Mouse (Mus musculus): Measurements from ENCODE around the gene Cnnm4. TPM values are rescaled to one million over a fixed set of nuclear protein-coding genes. Genes with fewer than 3 reads are reported as not detected.

The Cnnm4 gene
- total RNA-seq, 2 experiments from 2014 or later, result 12.7 to 13.7 TPM

- no peak for DNase-seq (ENCODE audit: extremely low spot score in 1 of 2, low spot score in 2 of 2)
- intact Hi-C loops (cut with DNase I), result no loop called here
Measured at GRCm38 (mm10) chr1:36467446-36467845, 4.0 kb upstream of the Cnnm4 start.

DNA sequence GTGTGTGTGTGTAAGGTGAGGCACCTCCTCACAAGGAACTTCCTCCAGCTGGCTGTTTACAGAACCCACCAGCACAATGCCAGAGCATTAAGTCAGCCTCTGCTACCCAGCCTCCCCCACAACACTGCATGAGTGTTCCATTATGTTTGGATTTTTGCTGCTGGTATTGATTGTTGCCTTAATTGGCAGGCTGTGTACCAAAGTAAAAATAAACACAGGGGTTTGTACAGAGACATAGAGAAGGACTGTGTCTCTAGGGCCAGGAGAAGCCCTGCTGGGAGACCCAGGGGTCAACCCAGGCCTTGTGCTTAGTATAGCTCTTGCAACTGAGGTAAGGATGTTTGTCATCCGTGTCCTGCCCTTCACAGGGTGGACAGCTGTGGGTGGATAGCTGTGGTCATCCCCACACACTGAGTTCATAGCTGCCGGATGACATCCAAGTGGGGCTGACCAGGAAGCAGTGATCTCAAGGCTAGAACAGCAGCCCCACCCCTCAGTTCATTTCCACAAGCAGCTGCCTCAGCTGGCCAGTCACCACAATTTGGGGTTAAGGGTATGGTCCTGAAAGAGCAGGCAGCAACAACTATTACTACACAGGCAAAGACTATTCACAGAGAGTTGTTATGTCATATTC lies 1.5 kb upstream of the Cnnm4 start:
- DNase-seq (ENCODE audit: extremely low spot score in 1 of 2, low spot score in 2 of 2), result no peak
- intact Hi-C loops (cut with DNase I), result loop anchor here (5.0 to 10.0 kb wide), 2 partner anchors 38 to 105 kb away; partner anchors contain the start of gene Kansl3

DNA sequence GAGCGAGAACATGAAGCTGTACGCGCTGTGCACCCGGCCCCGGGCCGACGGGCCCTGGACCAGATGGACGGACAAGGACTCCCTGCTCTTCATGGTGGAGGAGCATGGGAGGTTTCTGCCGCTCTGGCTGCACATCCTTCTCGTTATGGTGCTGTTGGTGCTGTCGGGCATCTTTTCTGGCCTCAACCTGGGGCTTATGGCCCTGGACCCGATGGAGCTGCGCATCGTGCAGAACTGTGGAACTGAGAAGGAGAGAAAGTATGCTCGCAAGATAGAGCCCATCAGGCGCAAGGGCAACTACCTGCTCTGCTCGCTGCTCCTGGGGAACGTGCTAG lies 653 bp downstream of the Cnnm4 start:
- DNase-seq (ENCODE audit: extremely low spot score in 1 of 2, low spot score in 2 of 2), result no peak
- intact Hi-C loops (cut with DNase I), result loop anchor here (5.0 to 10.0 kb wide), 2 partner anchors 40 to 107 kb away; partner anchors contain the start of gene Kansl3

DNA sequence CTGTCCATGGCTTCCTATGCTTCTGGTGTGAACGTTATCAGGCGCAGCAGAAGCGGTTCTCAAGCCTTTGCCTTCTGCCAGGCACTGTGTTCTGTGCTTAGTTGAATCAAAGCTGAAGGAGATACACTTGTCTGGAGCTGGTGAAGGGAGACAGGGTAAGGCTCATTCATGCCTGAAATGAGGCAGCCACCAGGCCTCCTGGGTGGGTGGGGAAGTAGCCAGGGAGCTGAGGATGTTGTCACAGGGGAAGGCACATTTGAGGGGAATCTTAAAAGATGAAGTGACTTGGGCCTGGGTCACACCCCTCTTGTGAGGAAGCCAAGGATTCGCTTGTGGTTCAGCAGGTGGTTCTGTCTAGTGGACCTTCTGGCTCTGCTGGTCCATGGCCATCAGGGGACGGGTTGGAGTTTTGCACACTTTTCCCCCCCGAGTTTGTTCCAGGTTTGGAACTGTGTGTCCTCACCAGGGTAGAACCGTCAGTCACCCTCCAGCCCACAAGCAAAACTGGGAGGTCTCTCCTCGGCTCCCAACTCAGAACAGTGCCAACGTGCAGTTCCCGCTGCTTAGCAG lies 1.9 kb downstream of the Cnnm4 start:
- no peak for DNase-seq (ENCODE audit: extremely low spot score in 1 of 2, low spot score in 2 of 2)
- intact Hi-C loops (cut with DNase I), result loop anchor here (5.0 to 10.0 kb wide), 2 partner anchors 41 to 108 kb away; partner anchors contain the start of gene Kansl3

DNA sequence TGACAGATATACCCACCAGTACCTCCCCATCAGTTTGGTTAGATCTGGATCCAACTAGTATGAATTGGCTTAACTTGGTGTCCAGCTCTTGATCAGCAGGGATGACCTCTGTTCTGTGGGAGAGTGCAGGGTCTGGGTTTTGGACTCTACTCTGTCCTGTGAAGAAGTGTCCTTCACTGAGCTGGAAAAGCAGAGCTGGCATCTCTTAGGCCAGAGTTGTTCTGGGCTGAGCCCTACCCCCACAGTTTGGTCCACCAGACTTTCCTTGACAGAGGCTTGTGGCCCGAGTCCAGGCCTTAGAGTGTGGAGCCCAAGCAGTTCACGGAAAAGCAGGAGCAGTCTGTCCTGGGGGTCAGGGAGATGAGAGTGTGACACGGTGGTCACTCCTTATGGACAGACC lies 3.2 kb downstream of the Cnnm4 start:
- intact Hi-C loops (cut with DNase I), result loop anchor here (5.0 to 10.0 kb wide), 2 partner anchors 42 to 110 kb away; partner anchors contain the start of gene Kansl3
- no peak for DNase-seq (ENCODE audit: extremely low spot score in 1 of 2, low spot score in 2 of 2)

- DNase-seq (ENCODE audit: extremely low spot score in 1 of 2, low spot score in 2 of 2), result no peak
- intact Hi-C loops (cut with DNase I), result loop anchor here (10.0 kb wide), 1 partner anchor 111 kb away; the partner anchor contains the start of gene Kansl3
Measured at GRCm38 (mm10) chr1:36475480-36476110, 4.2 kb downstream of the Cnnm4 start.

GRCm38 (mm10) chr1:36476426-36476825 lies 5.0 kb downstream of the Cnnm4 start:
- intact Hi-C loops (cut with DNase I), result loop anchor here (10.0 kb wide), 1 partner anchor 112 kb away; the partner anchor contains the start of gene Kansl3

GRCm38 (mm10) chr1:36478343-36478795 lies 6.9 kb downstream of the Cnnm4 start:
- intact Hi-C loops (cut with DNase I), result loop anchor here (10.0 kb wide), 1 partner anchor 114 kb away; the partner anchor contains the start of gene Kansl3
- no peak for DNase-seq (ENCODE audit: extremely low spot score in 1 of 2, low spot score in 2 of 2)

More at GRCm38 (mm10) chr1:36476426-36476825, 5.0 kb downstream of the Cnnm4 start:
- no peak for DNase-seq (ENCODE audit: extremely low spot score in 1 of 2, low spot score in 2 of 2)

DNA sequence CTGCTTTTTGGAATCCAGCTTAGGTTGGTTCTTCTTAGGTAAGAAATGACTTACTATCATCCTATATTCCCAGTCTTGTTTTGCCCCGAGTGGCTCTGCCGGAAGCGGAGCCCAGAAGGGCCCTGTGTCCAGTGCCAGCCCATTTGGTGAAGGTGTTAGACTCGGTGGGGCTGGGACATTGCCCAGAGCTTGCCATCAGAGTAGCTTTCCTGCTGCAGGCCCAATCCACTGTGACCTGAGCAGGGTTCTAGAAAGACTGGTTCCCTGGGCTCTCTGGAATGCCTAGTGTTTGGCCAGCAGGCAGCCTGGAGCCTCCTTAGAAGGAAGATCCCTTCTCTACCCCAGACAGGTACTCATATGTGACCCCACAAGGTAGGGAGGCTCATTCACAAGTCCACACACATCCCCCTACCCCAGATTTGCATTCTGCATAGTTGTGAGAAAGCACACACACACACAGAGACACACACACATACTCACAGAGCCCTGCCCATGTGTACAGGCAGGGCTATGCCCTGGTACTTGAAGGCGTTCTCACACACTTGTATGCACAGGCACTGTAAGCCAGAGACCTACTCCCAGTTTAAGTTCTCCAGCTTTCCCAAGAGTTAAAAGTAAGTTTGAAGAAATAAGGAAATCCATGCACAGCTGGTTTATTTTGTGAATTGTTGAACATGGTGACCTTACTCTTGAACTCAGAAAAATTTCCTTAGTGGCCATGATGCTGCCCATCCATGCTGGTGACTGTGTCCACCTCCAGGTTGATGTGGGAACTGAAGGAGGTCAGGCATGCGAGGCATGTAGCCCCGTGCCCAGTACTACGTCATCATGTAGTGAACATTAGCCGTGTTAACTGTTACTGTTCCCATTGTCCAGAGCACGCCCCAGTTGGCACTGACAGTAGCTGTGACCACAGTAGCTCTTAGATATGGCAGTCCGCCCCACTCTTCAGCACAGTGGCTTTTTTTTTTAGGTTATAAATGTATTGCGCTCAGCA lies 8.8 kb downstream of the Cnnm4 start:
- intact Hi-C loops (cut with DNase I), result loop anchor here (10.0 kb wide), 1 partner anchor 115 kb away; the partner anchor contains the start of gene Kansl3
- DNase-seq (ENCODE audit: extremely low spot score in 1 of 2, low spot score in 2 of 2), result no peak

- intact Hi-C loops (cut with DNase I), result no loop called here
- no peak for DNase-seq (ENCODE audit: extremely low spot score in 1 of 2, low spot score in 2 of 2)
Measured at GRCm38 (mm10) chr1:36483825-36484224, 12.4 kb downstream of the Cnnm4 start.

DNA sequence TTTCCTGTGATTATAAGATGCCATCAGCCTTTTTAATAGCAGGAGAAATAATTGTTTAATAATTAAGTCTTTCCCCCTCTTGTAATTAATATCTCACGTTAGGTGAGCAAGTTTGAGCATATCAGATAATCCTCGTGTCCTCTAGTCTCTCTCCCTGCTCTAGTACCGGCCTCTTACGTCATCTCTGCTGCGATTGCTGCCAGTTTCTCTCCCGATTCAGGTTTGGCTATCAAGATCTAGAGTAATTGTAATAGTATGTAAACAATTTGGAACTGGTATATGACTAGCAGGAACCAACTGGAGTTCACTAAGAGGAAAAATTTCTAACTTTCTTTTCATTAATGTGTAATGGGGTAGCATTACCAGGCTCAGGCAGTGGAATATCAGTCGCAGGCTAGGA lies 13.7 kb downstream of the Cnnm4 start:
- intact Hi-C loops (cut with DNase I), result no loop called here

DNA sequence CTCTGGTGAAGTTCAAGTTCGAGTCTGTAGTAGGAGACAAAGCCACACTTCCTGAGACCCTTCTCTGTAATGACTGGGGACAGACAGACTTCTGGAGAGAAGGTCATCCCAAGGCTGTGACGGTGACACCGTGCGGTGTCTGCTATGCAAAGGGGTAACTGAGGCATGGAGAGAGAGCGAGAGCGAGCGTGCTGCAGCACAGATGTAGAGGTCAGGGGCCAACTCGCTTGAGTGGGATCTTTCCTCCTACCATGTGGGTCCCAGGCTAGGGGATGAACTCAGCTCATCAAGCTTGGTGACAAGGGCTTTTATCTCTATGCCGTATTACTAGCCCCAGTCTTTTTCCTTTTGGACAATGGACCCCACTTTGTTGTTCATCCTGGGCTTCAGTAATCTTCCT lies 15.7 kb downstream of the Cnnm4 start:
- intact Hi-C loops (cut with DNase I), result no loop called here

More for the DNA sequence above, 13.7 kb downstream of the Cnnm4 start:
- DNase-seq (ENCODE audit: extremely low spot score in 1 of 2, low spot score in 2 of 2), result no peak

DNA sequence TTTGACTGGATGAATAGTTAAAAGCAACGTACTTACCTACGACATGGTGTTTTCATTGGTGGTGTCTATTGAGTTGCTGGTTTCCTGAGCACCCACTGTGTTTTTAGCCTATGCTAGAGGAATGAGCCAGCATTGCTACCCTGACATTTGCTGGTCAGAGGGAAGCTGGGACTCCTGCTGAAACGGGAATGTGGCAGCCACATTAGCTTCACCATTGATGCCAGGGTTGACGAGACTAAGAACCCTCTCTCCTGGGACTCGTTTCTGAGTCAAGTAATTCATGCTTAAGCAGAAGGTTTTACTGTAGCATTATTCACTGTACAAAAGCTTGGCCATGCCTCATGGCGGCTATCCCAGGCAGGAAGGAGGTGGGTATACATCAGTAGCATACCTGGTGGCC lies 18.2 kb downstream of the Cnnm4 start:
- intact Hi-C loops (cut with DNase I), result no loop called here

More for the DNA sequence above, 15.7 kb downstream of the Cnnm4 start:
- DNase-seq (ENCODE audit: extremely low spot score in 1 of 2, low spot score in 2 of 2), result no peak

DNA sequence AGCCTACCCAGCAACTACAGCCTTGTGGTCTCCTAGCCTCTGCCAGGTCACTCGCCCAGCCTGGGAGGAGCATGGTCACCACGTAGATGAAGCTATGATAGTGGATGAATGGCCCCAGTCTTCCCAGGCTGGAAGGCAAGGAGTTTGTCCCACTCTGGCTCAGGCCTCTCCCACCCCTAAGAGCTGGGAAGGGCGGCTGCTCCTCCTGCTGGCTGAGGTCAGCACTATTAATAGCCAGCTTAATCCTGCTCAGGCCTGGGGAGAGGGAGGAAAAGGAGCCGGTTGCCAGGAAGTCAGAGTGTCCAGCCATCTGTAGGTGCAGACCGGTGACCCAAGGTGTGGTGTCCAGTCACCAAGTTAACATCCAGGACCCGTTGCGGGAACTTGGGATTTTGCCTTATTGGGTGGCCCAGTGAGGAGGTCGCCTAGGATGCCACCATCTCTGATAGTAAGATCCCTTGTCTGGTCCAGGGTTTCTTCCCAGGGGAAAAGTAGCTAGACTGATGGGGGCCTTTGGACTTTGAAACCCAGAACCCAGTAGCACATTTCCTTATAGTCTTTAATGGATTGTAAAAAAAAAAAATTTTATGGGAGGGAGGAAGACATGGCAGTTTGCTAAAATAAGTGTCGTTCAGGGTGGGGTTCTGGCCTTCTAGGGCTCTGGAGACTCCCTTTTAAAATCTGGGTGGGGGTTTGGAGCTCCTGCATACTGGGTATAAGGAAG lies 21.2 kb downstream of the Cnnm4 start:
- peak in 1 of 2 experiments; percentile 67 for DNase-seq (ENCODE audit: extremely low spot score in 1 of 2, low spot score in 2 of 2)
- intact Hi-C loops (cut with DNase I), result no loop called here

More for the DNA sequence above, 18.2 kb downstream of the Cnnm4 start:
- DNase-seq (ENCODE audit: extremely low spot score in 1 of 2, low spot score in 2 of 2), result no peak

DNA sequence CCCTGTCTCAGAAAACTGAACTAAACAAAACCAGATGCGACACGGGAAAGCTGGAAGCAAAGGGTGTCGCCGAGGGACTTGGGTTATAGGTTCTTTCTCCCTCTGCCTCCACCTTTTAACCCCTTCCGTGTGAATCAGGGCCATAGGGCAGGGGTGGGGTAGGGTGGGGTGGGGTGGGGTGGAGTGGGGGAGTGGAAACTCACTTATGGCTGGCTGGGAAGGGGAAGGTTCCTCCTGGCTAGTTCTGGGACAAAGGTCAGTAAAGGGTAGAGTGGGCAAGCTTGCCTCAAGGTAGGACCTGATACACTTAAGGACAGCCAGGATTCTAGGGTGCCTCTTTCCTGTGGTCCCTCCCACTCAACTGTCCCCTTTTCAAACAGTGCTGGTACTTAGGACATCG lies 21.9 kb downstream of the Cnnm4 start:
- no peak for DNase-seq (ENCODE audit: extremely low spot score in 1 of 2, low spot score in 2 of 2)
- intact Hi-C loops (cut with DNase I), result no loop called here

DNA sequence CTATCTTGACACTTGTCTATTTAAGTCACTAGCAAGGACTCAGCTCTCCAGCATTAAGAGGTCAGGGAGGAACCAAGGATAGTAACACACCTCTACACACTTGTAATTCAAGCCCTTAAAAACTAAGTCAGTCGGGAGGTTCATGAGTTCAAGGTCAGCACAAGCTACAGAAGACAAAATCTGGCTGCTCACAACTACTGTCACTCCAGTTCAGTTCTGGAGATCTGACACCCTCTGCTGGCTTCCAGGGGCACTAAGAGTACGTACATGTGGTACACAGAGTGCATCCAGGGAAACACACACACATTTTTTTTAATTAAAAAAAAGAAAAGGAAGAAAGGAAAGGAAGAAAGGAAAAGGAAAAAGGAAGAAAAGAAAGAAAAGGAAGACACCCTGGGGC lies 25.3 kb downstream of the Cnnm4 start:
- DNase-seq (ENCODE audit: extremely low spot score in 1 of 2, low spot score in 2 of 2), result no peak
- intact Hi-C loops (cut with DNase I), result loop anchor here (5.0 kb wide), 1 partner anchor 169 kb away; no protein-coding TSS in a partner anchor

DNA sequence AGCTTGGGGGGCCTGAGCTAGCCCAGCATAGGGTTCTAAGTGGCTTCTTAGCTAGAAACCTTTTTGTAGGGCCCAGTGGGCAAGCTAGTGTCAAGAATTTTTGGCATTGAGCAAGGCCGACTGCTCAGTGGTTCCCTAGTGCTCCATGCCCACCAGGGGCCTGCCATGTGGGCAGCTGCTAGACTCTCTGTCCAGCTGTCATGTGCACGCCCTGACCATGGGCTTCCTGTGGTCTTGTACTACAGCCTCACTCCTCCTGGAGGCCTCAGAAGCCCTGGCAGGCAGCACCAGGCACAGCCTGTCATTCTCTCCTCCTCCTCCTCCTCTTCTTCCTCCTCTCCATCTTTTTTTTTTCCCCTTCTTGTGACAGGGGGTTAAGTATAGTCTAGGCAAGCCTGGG lies 25.9 kb downstream of the Cnnm4 start:
- intact Hi-C loops (cut with DNase I), result loop anchor here (5.0 kb wide), 1 partner anchor 170 kb away; no protein-coding TSS in a partner anchor
- DNase-seq (ENCODE audit: extremely low spot score in 1 of 2, low spot score in 2 of 2), result no peak

GRCm38 (mm10) chr1:36501261-36501660 lies 29.8 kb downstream of the Cnnm4 start:
- peak; percentile 46 to 70 for DNase-seq (ENCODE audit: extremely low spot score in 1 of 2, low spot score in 2 of 2)
- intact Hi-C loops (cut with DNase I), result no loop called here

Measured in left cerebral cortex, postnatal 10 days (tissue).